Comparison of ENCODE assay signal across 12 mouse cellular contexts in genomic region chr13:100575950-100576349, GRCm38 (mm10). TPM values are rescaled to one million over a fixed set of nuclear protein-coding genes. Genes with fewer than 3 reads are reported as not detected.
DNase-seq lines count a peak whose midpoint lies in the region; ATAC-seq lines count a peak whose summit lies in the region.
"Had no signal": no experiment of that assay in that cellular context is flagged by ENCODE, and none has a peak within 500 bp of the region (broad histone marks: within the 10 kb centered on the region; RNA-seq: fewer than 3 reads in every experiment).

No protein-coding gene starts in this region.

- H3K9ac ChIP-seq in heart, embryonic 12.5 days = no peak overlapping the region
- H3K9ac ChIP-seq in hindbrain, embryonic 11.5 days (ENCODE audit: low read depth, low read length) = no peak overlapping the region
- H3K9ac ChIP-seq in midbrain, embryonic 14.5 days (replicated peaks; ENCODE audit: low read length) = no peak overlapping the region

- 27% methylated on average over 2 of the region's 2 CpGs for WGBS in heart, embryonic 12.5 days
- 71% methylated on average over 2 of the region's 2 CpGs for WGBS in hindbrain, embryonic 11.5 days
- 85% methylated on average over 2 of the region's 2 CpGs for WGBS in midbrain, embryonic 14.5 days

- ATAC-seq in heart, embryonic 12.5 days (ENCODE audit: insufficient number of reproducible peaks, low FRiP score) = peak; percentile 22; the same call in 1 of the 2 replicates
- ATAC-seq in hindbrain, embryonic 11.5 days (ENCODE audit: low FRiP score) = no peak
- ATAC-seq in midbrain, embryonic 14.5 days (ENCODE audit: low FRiP score, low TSS enrichment) = no peak

- H3K36me3 ChIP-seq in heart, embryonic 12.5 days = no peaks in the 10 kb centered on the region
- no peaks in the 10 kb centered on the region for H3K36me3 ChIP-seq in hindbrain, embryonic 11.5 days (ENCODE audit: control insufficient read depth, insufficient read depth, low read length)
- no peaks in the 10 kb centered on the region for H3K36me3 ChIP-seq in midbrain, embryonic 14.5 days (ENCODE audit: control insufficient read depth, insufficient read depth, low read length)

- no peak overlapping the region for H3K4me2 ChIP-seq in heart, embryonic 12.5 days
- no peak overlapping the region for H3K4me2 ChIP-seq in hindbrain, embryonic 11.5 days (replicated peaks; ENCODE audit: low read depth, low read length)
- no peak overlapping the region for H3K4me2 ChIP-seq in midbrain, embryonic 14.5 days (ENCODE audit: low read length)

- DNase-seq in heart, adult 8-10 months (ENCODE audit: low spot score) = no peak
- peak; percentile 73 for DNase-seq in A20 (ENCODE audit: low read depth, low spot score)
- peak; percentile 64 for DNase-seq in induced T-regulatory cell, adult 2 months (ENCODE audit: low read depth)
- DNase-seq in lung, postnatal 36 days = peak; percentile 30
- DNase-seq in hindbrain, embryonic 11.5 days (ENCODE audit: low spot score) = no peak
- no peak for DNase-seq in embryo, embryonic 10 days (ENCODE audit: low spot score)
- no peak for DNase-seq in midbrain, embryonic 14.5 days
- DNase-seq: cerebellum, postnatal 25 days; heart, postnatal 4 days; kidney, postnatal 10 days had no signal

- H3K27ac ChIP-seq in heart, embryonic 12.5 days (ENCODE audit: poor library complexity, severe bottlenecking) = no peak overlapping the region; the same call in 1 of the 2 replicates
- H3K27ac ChIP-seq in hindbrain, embryonic 11.5 days (ENCODE audit: low read depth, low read length) = no peak overlapping the region
- H3K27ac ChIP-seq in midbrain, embryonic 14.5 days (replicated peaks; ENCODE audit: low read depth, low read length) = no peak overlapping the region
- H3K27ac ChIP-seq: left cerebral cortex, adult 2 months had no signal

- H3K9me3 ChIP-seq in heart, embryonic 12.5 days (replicated peaks) = no peaks in the 10 kb centered on the region; the same call in 1 of the 2 replicates
- H3K9me3 ChIP-seq in hindbrain, embryonic 11.5 days (ENCODE audit: control insufficient read depth, low read length) = no peaks in the 10 kb centered on the region
- no peaks in the 10 kb centered on the region for H3K9me3 ChIP-seq in midbrain, embryonic 14.5 days (ENCODE audit: control insufficient read depth, low read length)

- no peak overlapping the region for H3K4me3 ChIP-seq in heart, embryonic 12.5 days
- H3K4me3 ChIP-seq in hindbrain, embryonic 11.5 days (ENCODE audit: low read depth, low read length) = no peak overlapping the region
- H3K4me3 ChIP-seq in midbrain, embryonic 14.5 days (replicated peaks; ENCODE audit: low read depth, low read length) = no peak overlapping the region
- H3K4me3 ChIP-seq: left cerebral cortex, adult 2 months had no signal

- H3K27me3 ChIP-seq in heart, embryonic 12.5 days (replicated peaks) = no peaks in the 10 kb centered on the region
- no peaks in the 10 kb centered on the region for H3K27me3 ChIP-seq in hindbrain, embryonic 11.5 days (ENCODE audit: control insufficient read depth, insufficient read depth, low read length)
- H3K27me3 ChIP-seq in midbrain, embryonic 14.5 days (ENCODE audit: control insufficient read depth, insufficient read depth, low read length) = no peaks in the 10 kb centered on the region

- H3K4me1 ChIP-seq in heart, embryonic 12.5 days (replicated peaks) = no peaks in the 10 kb centered on the region
- H3K4me1 ChIP-seq in hindbrain, embryonic 11.5 days (replicated peaks; ENCODE audit: control insufficient read depth, insufficient read depth, low read length) = no peaks in the 10 kb centered on the region
- no peaks in the 10 kb centered on the region for H3K4me1 ChIP-seq in midbrain, embryonic 14.5 days (ENCODE audit: control insufficient read depth, insufficient read depth, low read length)

RNA-seq across cellular contexts. Expression of gene Ocln, which starts 23.4 kb away (rescaled TPM):
- 1.5 and 1.6 TPM in 2 replicates for polyA plus RNA-seq in heart, embryonic 12.5 days (2016; fragmentation: Nextera tagmentation; extraction: Ambion mirVana)
- total RNA-seq in heart, adult 8-10 months (2022) = 1 to 10 TPM in 1 of 4 experiments, under 1 TPM in 3; 0.24 to 1.1 (median 0.66) TPM
- polyA plus RNA-seq in hindbrain, embryonic 11.5 days (2014; fragmentation: Nextera tagmentation; extraction: Ambion mirVana) = 5.8 TPM in 2 replicates
- polyA plus RNA-seq in midbrain, embryonic 14.5 days (2014; fragmentation: Nextera tagmentation; extraction: Ambion mirVana) = 4.3 and 7.4 TPM in 2 replicates

RNA-seq across cellular contexts. Expression of gene Marveld2, which starts 40.8 kb away (rescaled TPM):
- polyA plus RNA-seq in heart, embryonic 12.5 days (2016; fragmentation: Nextera tagmentation; extraction: Ambion mirVana) = 3.6 and 4.4 TPM in 2 replicates
- total RNA-seq in heart, adult 8-10 months (2022) = under 1 TPM; 0.37 to 0.90 (median 0.63) TPM
- polyA plus RNA-seq in hindbrain, embryonic 11.5 days (2014; fragmentation: Nextera tagmentation; extraction: Ambion mirVana) = 2.8 and 3.1 TPM in 2 replicates
- 1.9 and 2.7 TPM in 2 replicates for polyA plus RNA-seq in midbrain, embryonic 14.5 days (2014; fragmentation: Nextera tagmentation; extraction: Ambion mirVana)

Comparison
In these comparisons a context has a peak if more than half of its experiments do, and no peak if none do; other contexts are left out.
1. DNase-seq: peak in A20 (single experiment), induced T-regulatory cell, adult 2 months (single experiment) and lung, postnatal 36 days (single experiment); none in heart, adult 8-10 months (single experiment), hindbrain, embryonic 11.5 days (single experiment), embryo, embryonic 10 days (single experiment) and midbrain, embryonic 14.5 days (single experiment).